Mouse (Mus musculus) neural tube, embryonic 15.5 days (tissue): ENCODE results near the gene Wdpcp. TPM values are rescaled to one million over a fixed set of nuclear protein-coding genes. Genes with fewer than 3 reads are reported as not detected.

Experiments
- ATAC-seq: fragments of 200-750 bp; cut with Nextera tagmentation; 2 replicates; pipeline ENCODE4 v1.8.0; 2017; ENCODE audit warnings: mild to moderate bottlenecking, moderate TSS enrichment, moderate library complexity; ENCODE audit not compliant: low FRiP score
- H3K27ac ChIP-seq: fragments of 300-500 bp; sonication (generic); replicated peaks from 2 replicates; pipeline ENCODE4 v1.5.1; 2015; ENCODE audit warnings: mild to moderate bottlenecking, inconsistent platforms
- H3K27me3 ChIP-seq: fragments of 300-500 bp; sonication (generic); replicated peaks from 2 replicates; pipeline ENCODE4 v1.6.1; 2015; ENCODE audit warnings: inconsistent platforms
- H3K36me3 ChIP-seq: fragments of 300-500 bp; sonication (generic); 2 replicates; pipeline ENCODE4 v1.6.1; 2015; ENCODE audit warnings: inconsistent platforms
- H3K4me1 ChIP-seq: fragments of 300-500 bp; sonication (generic); 2 replicates; pipeline ENCODE4 v1.6.1; 2015; ENCODE audit warnings: inconsistent platforms
- H3K4me2 ChIP-seq: fragments of 300-500 bp; sonication (generic); 2 replicates; pipeline ENCODE4 v1.6.1; 2015; ENCODE audit warnings: inconsistent platforms, mild to moderate bottlenecking, moderate library complexity
- H3K4me3 ChIP-seq: fragments of 300-500 bp; sonication (generic); replicated peaks from 2 replicates; pipeline ENCODE4 v1.5.1; 2015; ENCODE audit warnings: mild to moderate bottlenecking, inconsistent platforms
- H3K9ac ChIP-seq: fragments of 300-500 bp; sonication (generic); replicated peaks from 2 replicates; pipeline ENCODE4 v1.6.1; 2015; ENCODE audit warnings: mild to moderate bottlenecking, inconsistent platforms
- H3K9me3 ChIP-seq: fragments of 300-500 bp; sonication (generic); replicated peaks from 2 replicates; pipeline ENCODE4 v1.6.1; 2016; ENCODE audit warnings: inconsistent platforms
- WGBS: fragments of 180-500 bp; shearing (Covaris S2); methylation state at CpG from one replicate; pipeline ENCODE4 v1.1.7; 2015; ENCODE audit warnings: mixed read lengths; 5-methylcytosine and 5-hydroxymethylcytosine counted together
- polyA plus RNA-seq: library from polyadenylated mRNA; unstranded; fragments of >200 nt; fragmentation: Nextera tagmentation; extraction: Ambion mirVana; gene quantifications from 2 replicates; pipeline ENCODE4 v1.2.1, GENCODE M21; 2015

The Wdpcp gene
- polyA plus RNA-seq, 1 experiment from 2014 or later, result 8.2 TPM

DNA sequence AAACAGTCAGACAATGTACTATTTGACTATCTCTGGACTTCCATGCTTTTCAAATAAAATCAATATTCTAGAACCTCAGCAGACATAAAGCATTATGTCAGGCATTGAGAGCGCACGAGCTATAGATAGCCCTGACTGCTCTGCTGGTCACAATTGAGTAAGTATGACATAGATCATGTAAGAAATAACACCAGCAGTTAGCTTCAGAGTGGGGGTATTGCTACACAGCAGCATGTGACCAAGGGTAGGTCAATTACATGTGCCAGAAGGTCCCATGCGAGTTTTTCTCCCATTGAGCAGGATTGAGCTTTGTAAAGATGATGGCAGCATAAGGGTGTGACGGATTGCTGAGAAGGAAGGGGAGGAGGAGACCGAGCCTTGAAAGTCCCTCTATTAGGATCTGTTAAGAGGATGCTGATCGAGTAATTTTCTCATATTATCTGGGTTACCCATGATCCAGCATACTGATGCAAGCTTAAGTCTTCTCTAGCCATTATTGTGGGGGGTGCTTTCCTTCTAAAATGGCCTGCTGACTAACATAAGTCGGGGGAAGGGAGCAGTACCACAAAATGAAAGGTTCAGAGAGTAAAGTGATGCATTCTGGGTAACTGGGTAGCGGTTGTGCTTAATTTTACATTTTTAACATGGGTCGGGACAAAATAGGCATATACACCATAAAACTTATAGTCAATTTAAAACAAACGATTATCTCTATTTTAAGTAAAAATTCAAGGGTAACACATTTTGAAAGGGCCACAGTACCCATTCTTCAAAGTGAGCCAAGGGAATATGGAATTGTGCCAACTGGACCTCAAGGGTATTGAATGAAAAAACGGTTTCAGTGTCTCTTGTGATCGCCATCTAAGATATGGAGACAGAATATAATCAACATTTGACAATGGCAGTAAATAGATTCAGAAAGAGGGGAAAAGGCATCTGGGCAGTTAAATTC, 21.5 kb upstream of the Wdpcp start:
- H3K27ac ChIP-seq, result no peak overlapping the region
- no peaks in the 10 kb centered on the region for H3K4me1 ChIP-seq
- no peak overlapping the region for H3K4me2 ChIP-seq
- no peaks in the 10 kb centered on the region for H3K27me3 ChIP-seq
- H3K36me3 ChIP-seq, result peaks cover 5% of the 10 kb centered on the region; the same call in 1 of the 2 replicates
- ATAC-seq, result no peak
- H3K9me3 ChIP-seq, result no peaks in the 10 kb centered on the region
- no peak overlapping the region for H3K9ac ChIP-seq
- H3K4me3 ChIP-seq, result no peak overlapping the region
- WGBS, result 74% methylated on average over 12 of the region's 12 CpGs

DNA sequence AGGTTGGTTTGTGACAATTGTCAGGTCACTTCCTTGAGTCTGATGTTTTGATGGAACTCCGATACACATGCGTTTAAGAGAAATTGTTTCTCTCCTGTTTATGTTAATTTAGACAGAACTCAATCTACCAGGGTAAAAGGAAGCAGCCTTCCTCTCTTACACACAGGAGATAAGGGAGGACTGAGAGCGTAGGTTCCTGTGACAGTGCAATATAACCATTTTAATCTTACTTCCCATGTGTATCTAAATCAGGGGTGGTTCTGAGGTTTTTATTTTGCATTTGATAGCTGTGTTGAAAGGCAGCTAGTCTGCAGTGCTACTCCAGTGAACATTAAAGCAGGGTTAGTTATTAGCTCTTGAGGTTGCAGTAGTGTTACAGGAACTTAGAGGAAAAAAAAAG, 20.0 kb upstream of the Wdpcp start:
- Histone ChIP-seq H3K9me3 (no peaks in the 10 kb centered on the region), H3K4me2 (no peak overlapping the region), H3K27ac (no peak overlapping the region), H3K9ac (no peak overlapping the region), H3K36me3 (peaks cover 9% of the 10 kb centered on the region; the same call in 1 of the 2 replicates), H3K4me1 (no peaks in the 10 kb centered on the region), H3K4me3 (no peak overlapping the region), H3K27me3 (no peaks in the 10 kb centered on the region)
- WGBS, result 90% methylated on average over 3 of the region's 3 CpGs
- ATAC-seq, result no peak

DNA sequence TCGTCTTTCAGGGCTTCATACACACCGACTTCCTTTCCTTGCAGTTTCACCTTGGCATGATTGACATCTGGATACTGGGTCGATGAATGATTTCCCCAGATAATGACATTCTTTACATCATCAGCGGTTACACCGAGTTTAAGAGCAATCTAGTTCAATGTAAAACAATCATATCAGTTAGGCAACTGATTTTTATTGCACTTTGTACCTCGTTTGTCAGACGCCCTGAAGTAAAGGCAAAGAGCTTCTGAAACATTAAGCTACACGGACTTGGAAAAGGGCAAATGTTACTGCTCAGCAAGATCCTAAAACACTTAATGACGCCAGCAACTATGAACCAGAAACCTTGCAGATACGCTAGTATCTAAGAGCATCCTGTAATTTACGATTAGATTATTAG, 12.3 kb upstream of the Wdpcp start:
- H3K4me2 ChIP-seq, result no peak overlapping the region
- 84% methylated on average over 11 of the region's 11 CpGs for WGBS
- H3K27me3 ChIP-seq, result no peaks in the 10 kb centered on the region
- H3K4me1 ChIP-seq, result no peaks in the 10 kb centered on the region
- no peak overlapping the region for H3K4me3 ChIP-seq
- peaks cover 62% of the 10 kb centered on the region for H3K36me3 ChIP-seq
- no peaks in the 10 kb centered on the region for H3K9me3 ChIP-seq
- H3K9ac ChIP-seq, result no peak overlapping the region
- H3K27ac ChIP-seq, result no peak overlapping the region
- no peak for ATAC-seq

DNA sequence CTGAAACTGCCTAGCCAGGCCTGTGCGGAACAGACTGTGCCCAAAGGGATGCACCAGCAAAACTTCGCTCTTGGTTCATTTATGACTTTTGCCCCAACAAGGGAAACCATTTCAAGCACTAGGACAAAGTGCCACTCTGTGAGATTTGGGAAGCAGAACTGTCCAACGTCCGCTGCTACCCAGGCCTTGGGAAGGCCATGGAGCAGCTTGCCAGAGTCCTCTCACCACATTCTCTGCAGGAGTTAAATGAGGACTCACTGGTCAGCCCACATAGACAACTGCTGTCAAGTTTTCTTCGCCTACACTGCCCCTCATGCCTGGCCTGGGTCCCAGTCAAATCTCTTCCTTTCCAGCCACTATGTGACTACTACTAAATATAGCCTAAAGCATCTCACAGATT, 10.7 kb upstream of the Wdpcp start:
- Histone ChIP-seq H3K27me3 (no peaks in the 10 kb centered on the region), H3K4me2 (no peak overlapping the region), H3K4me1 (no peaks in the 10 kb centered on the region), H3K9ac (no peak overlapping the region), H3K27ac (no peak overlapping the region), H3K4me3 (no peak overlapping the region), H3K9me3 (no peaks in the 10 kb centered on the region), H3K36me3 (peaks cover 65% of the 10 kb centered on the region)
- WGBS, result 92% methylated on average over 5 of the region's 5 CpGs
- no peak for ATAC-seq

DNA sequence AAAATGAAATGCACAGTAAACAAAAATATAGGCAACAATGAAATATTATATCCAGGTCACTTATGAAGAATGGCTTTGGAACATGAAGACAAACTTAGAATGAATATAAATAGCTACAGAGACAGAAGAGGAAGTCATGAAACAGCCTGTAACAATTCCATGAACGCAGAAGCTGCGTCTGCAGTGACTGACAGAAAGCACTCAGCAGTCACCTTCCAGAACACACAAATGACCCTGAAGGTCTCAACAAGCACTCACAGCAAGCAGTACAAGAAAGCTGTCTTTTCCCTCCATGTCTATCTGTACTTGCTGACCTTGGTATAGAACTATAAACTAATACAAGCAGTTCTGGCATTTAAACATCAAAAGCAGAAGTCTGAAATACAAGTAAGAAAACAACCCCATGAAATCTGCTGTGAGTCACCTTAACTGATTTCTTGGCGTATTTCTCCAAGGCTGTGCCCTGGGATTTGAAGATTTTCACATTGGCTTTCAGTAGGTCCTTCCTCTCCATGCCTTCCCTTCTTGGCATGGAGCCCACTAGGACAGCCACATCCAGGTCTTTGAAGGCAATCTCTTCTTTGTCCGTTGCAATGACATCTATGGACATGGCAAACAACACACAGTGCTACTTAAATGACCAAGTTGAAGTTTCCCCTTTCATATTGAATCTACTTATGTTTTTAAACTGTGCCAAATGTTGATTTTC, 8.3 kb upstream of the Wdpcp start:
- Histone ChIP-seq H3K4me3 (no peak overlapping the region), H3K4me2 (no peak overlapping the region), H3K9me3 (no peaks in the 10 kb centered on the region), H3K27me3 (no peaks in the 10 kb centered on the region), H3K27ac (no peak overlapping the region), H3K9ac (no peak overlapping the region), H3K36me3 (peaks cover 53% of the 10 kb centered on the region), H3K4me1 (peaks cover 3% of the 10 kb centered on the region)
- 87% methylated on average over 4 of the region's 4 CpGs for WGBS
- ATAC-seq, result no peak

DNA sequence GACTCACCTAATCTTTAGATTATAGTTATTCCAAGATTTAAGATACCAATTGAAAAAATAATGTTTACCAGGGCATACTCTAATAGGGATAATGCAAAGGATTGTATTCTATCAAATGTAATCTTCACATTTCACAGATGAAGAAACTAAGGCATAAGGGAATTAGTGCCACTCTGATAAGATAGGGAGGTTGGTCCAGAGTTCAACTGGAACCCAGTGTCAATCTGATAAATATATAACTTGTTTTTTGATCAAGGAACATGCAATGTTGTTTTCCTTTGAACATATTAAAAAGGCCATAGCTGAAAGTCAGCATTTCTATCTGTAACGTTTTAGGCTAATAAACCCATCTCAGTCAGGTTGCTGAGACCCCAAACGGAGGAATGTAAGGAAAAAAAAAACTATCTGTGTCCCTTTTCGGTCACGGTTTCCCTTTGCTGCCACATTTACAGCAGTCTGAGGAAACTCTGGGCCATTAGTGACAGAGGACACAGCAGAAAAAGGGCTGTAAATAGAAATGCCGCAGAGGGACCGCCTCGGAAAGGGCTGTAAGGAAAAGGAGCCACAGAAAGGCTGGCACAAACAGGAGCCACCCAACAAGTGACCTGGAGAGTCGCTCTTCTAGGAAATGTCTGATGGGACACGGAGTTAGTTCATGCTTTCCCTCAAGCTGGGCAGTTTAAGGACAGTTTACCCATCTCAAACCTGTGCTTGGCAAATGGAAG, 7.2 kb upstream of the Wdpcp start:
- H3K4me3 ChIP-seq, result no peak overlapping the region
- peaks cover 12% of the 10 kb centered on the region for H3K4me1 ChIP-seq
- H3K27me3 ChIP-seq, result no peaks in the 10 kb centered on the region
- no peak overlapping the region for H3K27ac ChIP-seq
- WGBS, result 68% methylated on average over 9 of the region's 9 CpGs
- no peak overlapping the region for H3K4me2 ChIP-seq
- no peak overlapping the region for H3K9ac ChIP-seq
- H3K36me3 ChIP-seq, result peaks cover 43% of the 10 kb centered on the region
- no peak for ATAC-seq
- no peaks in the 10 kb centered on the region for H3K9me3 ChIP-seq

DNA sequence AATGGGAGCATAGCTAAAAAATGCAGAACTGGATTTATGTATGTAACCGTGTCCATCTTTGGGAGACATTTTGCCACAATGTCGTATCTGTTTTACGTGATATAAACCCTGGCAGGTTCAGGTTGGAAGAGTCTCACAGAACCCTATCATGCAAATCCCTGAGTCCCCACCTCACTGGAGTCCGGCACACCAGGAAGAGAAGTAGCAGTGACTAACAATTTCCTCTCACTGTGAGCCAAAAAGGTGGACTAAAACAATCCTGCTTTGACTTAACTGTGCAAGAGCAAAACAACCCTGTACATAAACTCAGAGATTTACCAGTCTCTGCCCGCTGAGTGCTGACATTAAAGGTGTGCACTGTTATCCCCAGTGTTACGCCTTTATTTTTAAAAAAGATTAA, 5.1 kb upstream of the Wdpcp start:
- Histone ChIP-seq H3K36me3 (peaks cover 26% of the 10 kb centered on the region), H3K4me1 (peaks cover 19% of the 10 kb centered on the region), H3K27me3 (no peaks in the 10 kb centered on the region), H3K4me3 (no peak overlapping the region), H3K9me3 (no peaks in the 10 kb centered on the region), H3K4me2 (no peak overlapping the region), H3K9ac (no peak overlapping the region), H3K27ac (no peak overlapping the region)
- no peak for ATAC-seq
- WGBS, result 92% methylated on average over 6 of the region's 6 CpGs

DNA sequence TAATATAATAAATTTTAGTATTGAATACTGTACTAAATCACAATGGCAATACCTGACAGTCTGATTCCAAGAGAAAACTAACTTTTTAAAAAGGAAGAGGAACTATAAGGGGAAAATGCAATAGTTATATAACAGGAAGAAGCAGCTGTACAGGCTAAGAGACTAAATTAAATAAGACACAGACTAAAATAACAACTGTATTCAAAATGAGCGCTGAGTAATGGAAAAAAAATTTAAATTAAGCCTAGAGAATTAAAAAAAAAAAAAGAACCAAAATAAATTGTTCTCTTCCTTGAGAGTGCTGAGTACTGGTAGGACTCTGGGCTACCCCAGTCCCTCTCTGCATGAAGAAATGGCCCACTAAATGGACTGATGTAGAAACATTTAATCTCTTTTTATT, 4.3 kb upstream of the Wdpcp start:
- Histone ChIP-seq H3K36me3 (peaks cover 23% of the 10 kb centered on the region), H3K27me3 (no peaks in the 10 kb centered on the region), H3K4me2 (no peak overlapping the region), H3K9ac (no peak overlapping the region), H3K9me3 (no peaks in the 10 kb centered on the region), H3K27ac (no peak overlapping the region), H3K4me1 (peaks cover 23% of the 10 kb centered on the region), H3K4me3 (no peak overlapping the region)
- WGBS, result 94% methylated on average over 1 of the region's 1 CpGs
- ATAC-seq, result no peak

DNA sequence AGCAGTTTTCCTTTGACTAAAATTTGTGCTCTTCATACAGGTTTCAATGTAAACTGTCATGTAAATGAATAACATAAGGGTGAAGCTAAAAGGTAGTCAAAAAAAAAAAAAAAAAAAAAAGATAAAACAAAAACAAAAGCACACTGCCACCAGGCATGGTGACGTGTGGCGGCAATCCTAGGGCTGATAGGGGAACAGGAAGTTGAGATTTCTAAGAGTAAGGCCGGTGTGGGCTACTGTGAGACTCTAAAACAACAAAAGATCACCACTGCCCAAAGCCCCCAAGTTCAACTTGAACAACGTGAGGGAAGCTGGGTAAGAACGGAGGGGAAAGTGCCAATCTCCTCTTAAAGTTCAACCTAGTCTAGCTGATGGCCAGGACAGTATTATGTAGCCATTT, 3.0 kb upstream of the Wdpcp start:
- no peaks in the 10 kb centered on the region for H3K27me3 ChIP-seq
- no peak for ATAC-seq
- 59% methylated on average over 5 of the region's 5 CpGs for WGBS
- peaks cover 16% of the 10 kb centered on the region for H3K36me3 ChIP-seq
- 0 out of 2 replicates have a peak overlapping the region, but pooled peaks have one; percentile 27 for H3K4me2 ChIP-seq
- H3K27ac ChIP-seq, result 0 out of 2 replicates have a peak overlapping the region, but pooled peaks have one; percentile 39
- H3K4me3 ChIP-seq, result no peak overlapping the region
- no peaks in the 10 kb centered on the region for H3K9me3 ChIP-seq
- peaks cover 27% of the 10 kb centered on the region for H3K4me1 ChIP-seq
- no peak overlapping the region for H3K9ac ChIP-seq

DNA sequence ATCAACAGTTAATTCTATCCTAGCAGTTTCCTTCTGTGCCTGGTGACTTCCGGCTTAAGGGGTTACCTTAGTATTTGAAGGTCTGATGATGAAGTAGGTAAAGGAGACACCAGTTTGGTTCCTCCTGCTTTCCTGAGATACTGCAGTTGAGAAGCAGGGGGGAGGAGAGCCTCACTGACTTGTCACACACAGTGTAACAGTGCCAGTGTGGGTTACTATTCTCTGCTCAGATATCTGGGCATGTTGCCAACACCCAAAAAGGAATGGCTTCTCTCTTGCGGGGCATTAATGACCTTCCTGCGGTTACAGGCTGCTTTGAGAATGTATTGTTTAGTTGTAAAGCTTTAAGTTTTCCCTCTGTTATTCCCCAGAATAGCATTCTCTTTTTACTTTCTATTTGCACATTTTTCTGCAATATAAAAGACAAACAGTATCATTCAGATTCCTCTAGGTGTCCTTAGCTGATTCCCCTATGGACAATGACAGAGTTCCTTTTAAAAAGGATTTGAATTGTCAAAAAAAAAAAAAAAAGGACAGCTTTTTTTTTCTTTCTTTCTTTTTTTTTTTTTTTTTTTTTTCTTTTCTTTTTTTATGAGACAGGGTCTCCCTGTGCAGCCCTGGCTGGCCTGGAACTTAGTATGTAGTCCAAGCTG, 2.5 kb upstream of the Wdpcp start:
- no peaks in the 10 kb centered on the region for H3K9me3 ChIP-seq
- no peak overlapping the region for H3K4me3 ChIP-seq
- H3K4me2 ChIP-seq, result peak overlapping the region; percentile 67
- peaks cover 27% of the 10 kb centered on the region for H3K4me1 ChIP-seq
- 38% methylated on average over 3 of the region's 3 CpGs for WGBS
- 0 out of 2 replicates have a peak overlapping the region, but pooled peaks have one; percentile 39 for H3K27ac ChIP-seq
- H3K36me3 ChIP-seq, result peaks cover 16% of the 10 kb centered on the region
- no peaks in the 10 kb centered on the region for H3K27me3 ChIP-seq
- no peak overlapping the region for H3K9ac ChIP-seq
- no peak for ATAC-seq

DNA sequence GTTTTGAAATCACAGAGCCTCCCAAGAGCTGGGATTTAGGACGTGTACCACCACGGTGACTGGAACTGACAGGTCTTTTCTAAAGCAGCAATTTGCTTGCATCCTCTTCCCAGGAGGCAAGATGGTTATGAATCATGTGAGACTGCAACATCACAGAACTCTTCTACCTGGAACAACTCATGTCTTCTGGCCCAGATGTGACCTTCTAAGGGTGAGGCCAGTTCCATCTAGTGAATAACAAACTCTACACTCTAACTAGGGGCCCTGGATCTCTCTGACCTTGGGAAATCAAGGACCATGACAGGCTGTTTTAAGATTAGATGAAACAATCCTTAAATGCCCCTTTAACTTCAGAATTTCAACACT, 1.9 kb upstream of the Wdpcp start:
- Histone ChIP-seq H3K36me3 (peaks cover 11% of the 10 kb centered on the region), H3K27ac (no peak overlapping the region), H3K4me2 (peak overlapping the region; percentile 67), H3K9me3 (no peaks in the 10 kb centered on the region), H3K4me1 (peaks cover 27% of the 10 kb centered on the region), H3K27me3 (no peaks in the 10 kb centered on the region), H3K4me3 (0 out of 2 replicates have a peak overlapping the region, but pooled peaks have one; percentile 2), H3K9ac (no peak overlapping the region)
- ATAC-seq, result no peak
- WGBS, result 35% methylated on average over 2 of the region's 2 CpGs
